Mouse (Mus musculus) T-helper 17 cell (primary cell): Measurements from ENCODE around the gene Ncf2.

Experiments
- in situ Hi-C, 2 experiments: fragments of 300-600 bp; cut with MboI, MseI; formaldehyde crosslinking; loops; 1 replicate in 1 of 2; 2 replicates in 1 of 2; pipeline ENCODE4 v1.15.1; 2025; ENCODE audit warnings: high pct_unique_total_duplicates in 2 of 2

The Ncf2 gene

DNA sequence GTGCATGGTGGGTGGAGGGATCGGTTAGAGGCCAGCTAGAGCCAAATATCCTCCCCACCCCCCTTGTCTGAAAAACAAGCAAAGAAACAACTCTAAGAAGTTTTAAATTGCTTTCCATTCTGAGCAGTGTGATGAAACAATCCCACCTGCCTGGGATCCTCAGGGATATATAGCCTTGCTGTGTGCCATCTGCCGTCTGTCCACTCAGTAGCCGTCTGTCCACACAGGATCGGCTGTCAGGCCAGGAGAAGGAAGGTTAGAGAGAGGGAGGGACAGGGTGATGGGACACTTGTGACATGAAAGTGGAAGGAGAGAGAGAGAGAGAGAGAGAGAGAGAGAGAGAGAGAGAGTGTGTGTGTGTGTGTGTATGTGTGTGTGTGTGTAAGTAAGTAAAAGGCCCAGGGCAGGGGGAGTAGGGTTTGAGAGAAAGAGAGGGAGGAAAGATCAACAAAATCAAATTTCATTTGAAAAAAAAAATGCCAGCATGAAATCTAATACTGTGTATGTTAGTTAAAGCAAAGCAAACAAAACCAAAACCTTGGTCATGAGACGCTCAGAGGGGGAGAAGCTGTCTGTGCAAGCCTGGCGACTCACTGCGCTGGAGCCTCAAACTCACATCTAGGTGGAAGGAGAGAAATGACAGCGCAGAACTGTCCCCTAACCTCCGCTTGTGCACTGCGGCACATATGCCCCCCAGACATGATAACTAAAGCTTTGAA lies 28.8 kb downstream of the Ncf2 start:
- in situ Hi-C loops, result no loop called here

GRCm38 (mm10) chr1:152830054-152830453 lies 30.1 kb downstream of the Ncf2 start:
- in situ Hi-C loops, result no loop called here

DNA sequence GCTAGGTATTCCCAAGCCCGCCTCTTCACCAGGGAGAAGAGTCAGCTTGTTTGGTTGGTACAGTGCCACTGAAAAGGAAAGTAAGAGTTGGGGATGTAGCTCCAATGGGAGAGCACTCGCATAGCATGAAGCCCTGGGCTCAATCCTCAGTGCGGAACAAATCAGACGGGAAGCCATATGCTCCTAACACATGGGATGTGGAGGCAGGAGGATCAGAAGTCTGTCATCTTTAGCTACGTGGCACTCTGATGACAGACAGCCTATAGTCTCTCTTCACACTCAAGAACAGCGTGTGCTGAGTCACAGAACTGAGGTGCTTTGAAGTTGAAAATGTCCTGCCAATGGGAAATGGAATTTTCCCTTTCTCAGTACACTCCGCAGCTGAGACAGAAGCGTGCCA lies 31.0 kb downstream of the Ncf2 start:
- in situ Hi-C loops, result no loop called here

DNA sequence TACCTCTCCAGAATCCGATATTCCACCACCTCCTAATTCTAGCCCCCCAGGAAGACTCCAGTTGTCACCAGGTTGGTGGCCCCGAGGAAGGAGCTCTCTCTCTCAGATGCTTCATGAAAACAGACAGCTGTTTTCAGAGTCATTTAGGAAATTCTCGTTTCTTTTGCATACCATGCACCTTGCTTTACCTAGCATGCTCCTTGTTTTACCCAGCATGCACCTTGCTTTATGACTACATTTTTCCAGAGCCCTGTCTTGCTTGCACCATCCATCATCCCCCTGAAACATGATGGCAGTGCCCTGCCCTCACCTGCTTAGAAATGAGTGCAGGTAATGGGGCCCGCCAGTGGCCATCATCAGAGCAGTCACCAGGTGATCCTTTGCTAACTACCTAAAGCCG lies 31.6 kb downstream of the Ncf2 start:
- in situ Hi-C loops, result no loop called here

DNA sequence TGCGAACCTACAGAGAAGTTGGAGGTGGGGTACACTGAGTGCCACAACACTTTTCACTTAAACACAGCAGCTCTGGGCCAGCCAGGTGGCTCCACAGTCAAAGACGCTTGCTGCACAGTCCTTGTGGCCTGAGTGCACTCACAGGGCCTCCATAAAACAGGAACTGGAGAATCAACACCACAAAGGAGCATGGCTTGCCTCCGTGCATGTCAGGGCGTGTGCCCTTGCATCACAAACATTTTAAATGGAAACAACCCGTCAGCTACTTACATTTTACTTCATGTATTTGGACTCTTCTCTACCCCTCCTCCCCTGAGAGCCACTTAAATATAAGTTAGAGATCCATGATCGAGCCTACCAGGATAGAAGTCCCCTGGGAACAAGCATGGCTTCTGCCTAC lies 32.3 kb downstream of the Ncf2 start:
- in situ Hi-C loops, result no loop called here

DNA sequence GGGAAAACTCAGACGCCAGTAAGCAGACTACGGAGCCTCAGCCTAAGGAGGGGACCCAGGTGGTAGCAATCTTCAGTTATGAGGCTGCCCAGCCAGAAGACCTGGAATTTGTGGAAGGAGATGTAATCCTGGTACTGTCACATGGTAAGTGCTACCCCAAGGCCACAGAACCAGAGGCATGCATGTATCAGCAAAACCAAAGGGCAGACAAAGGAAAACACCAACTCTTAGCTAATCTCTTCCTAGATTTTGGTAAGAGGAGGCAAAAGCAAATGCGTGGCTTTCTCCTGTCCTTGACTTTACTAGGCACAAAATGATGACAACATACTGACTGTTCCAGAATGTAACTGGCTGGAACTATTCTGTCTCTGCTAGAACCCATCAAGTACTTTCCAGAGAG lies 35.1 kb downstream of the Ncf2 start:
- in situ Hi-C loops, result no loop called here

DNA sequence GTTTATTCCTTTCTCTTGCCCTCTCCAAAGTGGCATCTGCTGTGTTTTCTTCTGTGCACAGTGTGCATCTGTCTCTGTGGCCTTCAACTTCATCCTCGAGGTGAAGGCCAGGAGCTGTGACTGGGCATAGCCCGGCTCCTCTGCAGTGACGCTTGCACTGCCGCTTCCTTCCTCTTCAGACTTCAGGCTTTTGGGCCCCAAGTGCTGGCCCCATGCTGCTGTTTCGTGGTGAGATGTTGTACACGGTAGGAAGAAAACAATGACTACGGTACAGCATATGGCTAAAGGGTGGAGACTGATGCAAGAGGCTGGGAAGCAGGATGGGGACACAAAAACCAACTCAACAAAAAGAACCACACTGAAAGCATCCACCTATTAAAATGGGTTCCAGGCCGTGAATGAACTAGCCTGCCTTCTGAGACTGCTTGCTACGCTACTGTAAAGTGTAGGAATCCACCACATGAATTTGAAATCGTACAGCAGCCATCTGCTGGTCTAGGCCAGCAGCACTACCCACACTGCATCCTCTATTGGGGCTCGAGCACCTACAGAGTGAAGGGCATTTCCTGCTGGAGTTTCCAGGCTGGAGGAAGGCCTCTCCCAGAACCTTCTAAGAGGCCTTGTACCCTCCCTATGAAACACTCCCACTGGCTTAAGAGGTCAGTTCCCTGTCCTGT lies 38.2 kb downstream of the Ncf2 start:
- in situ Hi-C loops, result no loop called here

DNA sequence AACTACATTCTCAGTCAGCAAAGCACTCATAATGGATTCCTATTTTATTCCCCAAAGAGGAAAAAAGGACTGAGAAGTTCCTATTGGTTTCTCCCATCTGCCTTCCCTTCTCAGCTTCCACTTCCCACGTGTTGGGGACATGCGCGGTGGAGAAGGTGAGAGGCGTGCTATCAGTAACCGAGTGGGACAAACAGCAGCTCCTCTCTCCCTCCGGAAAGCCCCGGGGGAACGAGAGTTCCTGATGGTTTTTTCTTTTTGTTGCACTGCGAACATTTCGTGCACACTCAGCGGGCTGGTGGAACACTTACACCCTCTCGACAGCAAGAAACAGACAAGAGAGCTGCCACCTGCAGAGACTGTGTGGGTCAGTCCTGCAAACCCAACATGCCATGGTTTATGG lies 38.8 kb downstream of the Ncf2 start:
- in situ Hi-C loops, result no loop called here

DNA sequence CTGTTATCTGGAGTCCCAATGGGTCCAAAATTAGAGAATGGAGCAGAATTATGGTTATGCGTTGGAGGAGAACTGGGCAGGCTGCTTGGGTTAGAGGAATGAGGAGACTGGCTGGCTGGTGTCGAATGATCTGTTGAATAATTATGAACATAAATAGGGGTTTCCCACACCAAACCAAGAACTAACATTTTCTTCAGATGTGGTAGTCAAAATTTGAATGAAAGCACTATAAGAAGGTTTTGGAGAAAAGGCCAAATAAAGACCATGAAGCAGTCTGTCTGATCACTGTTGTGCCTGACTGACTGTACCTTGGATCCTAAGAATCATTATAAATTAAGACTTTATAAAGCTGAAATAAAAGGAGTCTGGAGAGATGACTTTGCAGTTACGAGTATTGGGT lies 40.3 kb downstream of the Ncf2 start:
- in situ Hi-C loops, result no loop called here

DNA sequence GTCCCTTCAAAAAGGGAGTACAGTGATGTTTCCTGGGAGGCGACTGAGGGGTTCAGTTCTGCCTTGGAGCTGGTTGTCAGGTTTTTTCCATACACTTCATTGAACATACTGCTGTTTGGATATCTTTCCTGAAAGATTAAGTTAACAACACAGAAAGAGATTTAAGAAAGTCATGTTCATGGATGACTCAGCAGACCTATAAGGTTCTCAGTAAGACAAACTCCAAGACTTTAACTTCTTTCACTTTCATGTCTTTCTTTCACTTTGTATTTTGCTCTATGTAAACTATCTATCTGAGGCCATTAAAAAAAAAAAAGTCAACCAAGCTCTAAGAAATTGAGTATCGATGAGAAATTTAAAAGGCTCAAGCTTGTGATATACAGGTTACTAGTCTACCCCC lies 41.1 kb downstream of the Ncf2 start:
- in situ Hi-C loops, result no loop called here

GRCm38 (mm10) chr1:152844634-152845033 lies 44.6 kb downstream of the Ncf2 start:
- in situ Hi-C loops, result no loop called here

DNA sequence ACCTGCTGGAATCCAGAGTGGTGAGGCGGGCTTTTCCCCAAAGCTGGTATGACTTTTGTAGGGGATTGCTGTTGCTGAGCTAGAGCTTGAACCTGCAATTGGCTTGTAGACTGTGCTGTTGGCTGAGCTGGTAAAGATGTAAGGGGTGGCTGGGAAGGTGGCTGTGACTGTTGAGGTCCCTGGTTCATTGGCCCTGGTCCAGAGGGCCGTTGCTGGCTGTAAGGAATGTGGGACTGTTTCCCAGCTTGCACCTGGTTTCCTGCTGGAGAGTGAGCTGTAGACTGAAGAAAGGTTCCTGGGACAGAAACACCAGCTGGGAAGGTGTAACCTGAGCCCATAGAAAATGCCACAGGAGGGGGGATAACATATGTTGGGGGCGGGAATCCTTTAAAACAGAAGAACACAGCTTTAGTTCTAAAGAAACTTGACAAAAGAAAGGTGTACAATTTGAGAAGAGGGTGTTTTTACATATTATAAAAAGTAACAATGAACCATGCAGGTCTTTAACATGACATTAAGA lies 45.3 kb downstream of the Ncf2 start:
- in situ Hi-C loops, result no loop called here

GRCm38 (mm10) chr1:152846856-152847255 lies 46.9 kb downstream of the Ncf2 start:
- in situ Hi-C loops, result no loop called here

- in situ Hi-C loops, result loop anchor here (5.0 to 10.0 kb wide), 2 partner anchors 67 to 595 kb away; no protein-coding TSS in a partner anchor
Measured at GRCm38 (mm10) chr1:152869901-152870300, 69.9 kb downstream of the Ncf2 start.

GRCm38 (mm10) chr1:152871031-152871430 lies 71.0 kb downstream of the Ncf2 start:
- in situ Hi-C loops, result no loop called here
